In genomic region chr9:58134906-58135305, GRCm38 (mm10) we compare ENCODE assay signal across 12 mouse cellular contexts. TPM values are rescaled to one million over a fixed set of nuclear protein-coding genes. Genes with fewer than 3 reads are reported as not detected.
DNase-seq lines count a peak whose midpoint lies in the region; ATAC-seq lines count a peak whose summit lies in the region.
"Had no signal": no experiment of that assay in that cellular context is flagged by ENCODE, and none has a peak within 500 bp of the region (broad histone marks: within the 10 kb centered on the region; RNA-seq: fewer than 3 reads in every experiment).

No protein-coding gene starts in this region.

- H3K9ac ChIP-seq in embryonic facial prominence, embryonic 14.5 days (ENCODE audit: low read depth, low read length), result no peak overlapping the region
- no peak overlapping the region for H3K9ac ChIP-seq in neural tube, embryonic 12.5 days

- H3K4me3 ChIP-seq in embryonic facial prominence, embryonic 14.5 days (ENCODE audit: low read depth, low read length), result no peak overlapping the region
- no peak overlapping the region for H3K4me3 ChIP-seq in neural tube, embryonic 12.5 days
- H3K4me3 ChIP-seq: heart, adult 2 months had no signal

- ATAC-seq in embryonic facial prominence, embryonic 14.5 days (ENCODE audit: low read depth), result no peak
- no peak for ATAC-seq in neural tube, embryonic 12.5 days (ENCODE audit: low FRiP score, low read depth)

- H3K36me3 ChIP-seq in embryonic facial prominence, embryonic 14.5 days (ENCODE audit: control insufficient read depth, insufficient read depth, low read length), result no peaks in the 10 kb centered on the region
- no peaks in the 10 kb centered on the region for H3K36me3 ChIP-seq in neural tube, embryonic 12.5 days

- H3K27ac ChIP-seq in embryonic facial prominence, embryonic 14.5 days (replicated peaks; ENCODE audit: low read depth, low read length), result peak overlapping the region; percentile 73; the same call in 1 of the 2 replicates
- no peak overlapping the region; the same call in 1 of the 2 replicates for H3K27ac ChIP-seq in neural tube, embryonic 12.5 days
- H3K27ac ChIP-seq: heart, adult 2 months had no signal

- H3K27me3 ChIP-seq in embryonic facial prominence, embryonic 14.5 days (replicated peaks; ENCODE audit: control insufficient read depth, insufficient read depth, low read length), result no peaks in the 10 kb centered on the region
- peaks cover 27% of the 10 kb centered on the region for H3K27me3 ChIP-seq in neural tube, embryonic 12.5 days (replicated peaks)

- intact Hi-C loops in left cerebral cortex, postnatal 4 days (cut with DNase I), result no loop called here
- intact Hi-C loops in left cerebral cortex, postnatal 10 days (cut with DNase I), result no loop called here
- intact Hi-C loops in left cerebral cortex, postnatal 14 days (cut with DNase I), result no loop called here

- H3K4me1 ChIP-seq in embryonic facial prominence, embryonic 14.5 days (ENCODE audit: control insufficient read depth, insufficient read depth, low read length), result peaks cover 54% of the 10 kb centered on the region
- peaks cover 45% of the 10 kb centered on the region for H3K4me1 ChIP-seq in neural tube, embryonic 12.5 days

- WGBS in embryonic facial prominence, embryonic 14.5 days, result 23% methylated on average over 7 of the region's 7 CpGs
- WGBS in neural tube, embryonic 12.5 days, result 18% methylated on average over 7 of the region's 7 CpGs

- peak overlapping the region; percentile 20; the same call in 1 of the 2 replicates for H3K4me2 ChIP-seq in embryonic facial prominence, embryonic 14.5 days (ENCODE audit: low read depth, low read length)
- peak overlapping the region; percentile 40 for H3K4me2 ChIP-seq in neural tube, embryonic 12.5 days (replicated peaks)

- H3K9me3 ChIP-seq in embryonic facial prominence, embryonic 14.5 days (ENCODE audit: control insufficient read depth, low read length), result no peaks in the 10 kb centered on the region
- no peaks in the 10 kb centered on the region for H3K9me3 ChIP-seq in neural tube, embryonic 12.5 days

- DNase-seq in left cerebral cortex, postnatal 4 days, result peak; percentile 91
- DNase-seq in left cerebral cortex, postnatal 10 days (ENCODE audit: extremely low spot score in 1 of 2, low spot score in 2 of 2), result no peak
- DNase-seq in cerebellum, postnatal 10 days, result peak; percentile 89 to 94
- DNase-seq in embryonic facial prominence, embryonic 14.5 days (ENCODE audit: low spot score), result peak; percentile 41
- no peak for DNase-seq in left cerebral cortex, postnatal 14 days (ENCODE audit: low spot score in 2 of 2)
- no peak for DNase-seq in lung, postnatal 4 days
- DNase-seq: adrenal gland, postnatal 36 days; heart, adult 2 months; kidney, adult 2 months; retina, postnatal 1 day had no signal

RNA-seq across cellular contexts. Expression of gene Ccdc33, which starts 16.3 kb away (rescaled TPM):
- total RNA-seq in left cerebral cortex, postnatal 4 days (2021), result under 1 TPM; 0.62 to 0.66 TPM
- total RNA-seq in left cerebral cortex, postnatal 10 days (2021), result under 1 TPM; 0.43 to 0.47 TPM
- polyA plus RNA-seq in embryonic facial prominence, embryonic 14.5 days (2014; fragmentation: Nextera tagmentation; extraction: Ambion mirVana), result 0.25 and 0.54 TPM in 2 replicates
- 0.70 and 1.3 TPM in 2 replicates for polyA plus RNA-seq in neural tube, embryonic 12.5 days (2016; fragmentation: Nextera tagmentation; extraction: Ambion mirVana)
- total RNA-seq in left cerebral cortex, postnatal 14 days (2021), result 1 to 10 TPM in 1 of 2 experiments, under 1 TPM in 1; 0.42 to 1.3 TPM
- total RNA-seq: heart, adult 2 months; megakaryocyte, adult 5-6 weeks had no signal
- polyA plus RNA-seq: kidney, adult 2 months had no signal

Comparison
In these comparisons a context has a peak if more than half of its experiments do, and no peak if none do; other contexts are left out.
1. DNase-seq: peak in left cerebral cortex, postnatal 4 days (single experiment), cerebellum, postnatal 10 days (2 of 2) and embryonic facial prominence, embryonic 14.5 days (single experiment); none in left cerebral cortex, postnatal 10 days (0 of 2), left cerebral cortex, postnatal 14 days (0 of 2) and lung, postnatal 4 days (0 of 2).